Mouse (Mus musculus) midbrain, embryonic 10.5 days (tissue): ENCODE measurements at regions not wholly inside any gene's neighbourhood (a gene's known extent, or its start where the extent isn't known, plus 50 kb on each side); places are given as distances from the start of the nearest gene placed in this dataset.

Source experiments
- DNase-seq: peaks from one replicate; pipeline ENCODE4 v3.0.0-alpha.2; 2017; ENCODE audit warnings: low spot score
- H3K27ac ChIP-seq: fragments of 300-500 bp; sonication (generic); replicated peaks from 2 replicates; pipeline ENCODE4 v1.5.1; 2016; ENCODE audit warnings: mild to moderate bottlenecking
- H3K27me3 ChIP-seq: fragments of 300-500 bp; sonication (generic); 2 replicates; pipeline ENCODE4 v1.6.1; 2016; ENCODE audit warnings: low read depth, mild to moderate bottlenecking; ENCODE audit not compliant: poor library complexity, severe bottlenecking
- H3K36me3 ChIP-seq: fragments of 300-500 bp; sonication (generic); 2 replicates; pipeline ENCODE4 v1.6.1; 2016; ENCODE audit warnings: mild to moderate bottlenecking, moderate library complexity
- H3K4me1 ChIP-seq: fragments of 300-500 bp; sonication (generic); 2 replicates; pipeline ENCODE4 v1.6.1; 2016
- H3K4me3 ChIP-seq: fragments of 300-500 bp; sonication (generic); 2 replicates; pipeline ENCODE4 v1.5.1; 2016; ENCODE audit warnings: mild to moderate bottlenecking, moderate library complexity
- H3K9me3 ChIP-seq: fragments of 300-500 bp; sonication (generic); replicated peaks from 2 replicates; pipeline ENCODE4 v1.6.1; 2016; ENCODE audit warnings: mild to moderate bottlenecking
- WGBS: fragments of 180-500 bp; shearing (Covaris S2); methylation state at CpG from one replicate; pipeline ENCODE4 v1.1.7; 2016; 5-methylcytosine and 5-hydroxymethylcytosine counted together

DNA sequence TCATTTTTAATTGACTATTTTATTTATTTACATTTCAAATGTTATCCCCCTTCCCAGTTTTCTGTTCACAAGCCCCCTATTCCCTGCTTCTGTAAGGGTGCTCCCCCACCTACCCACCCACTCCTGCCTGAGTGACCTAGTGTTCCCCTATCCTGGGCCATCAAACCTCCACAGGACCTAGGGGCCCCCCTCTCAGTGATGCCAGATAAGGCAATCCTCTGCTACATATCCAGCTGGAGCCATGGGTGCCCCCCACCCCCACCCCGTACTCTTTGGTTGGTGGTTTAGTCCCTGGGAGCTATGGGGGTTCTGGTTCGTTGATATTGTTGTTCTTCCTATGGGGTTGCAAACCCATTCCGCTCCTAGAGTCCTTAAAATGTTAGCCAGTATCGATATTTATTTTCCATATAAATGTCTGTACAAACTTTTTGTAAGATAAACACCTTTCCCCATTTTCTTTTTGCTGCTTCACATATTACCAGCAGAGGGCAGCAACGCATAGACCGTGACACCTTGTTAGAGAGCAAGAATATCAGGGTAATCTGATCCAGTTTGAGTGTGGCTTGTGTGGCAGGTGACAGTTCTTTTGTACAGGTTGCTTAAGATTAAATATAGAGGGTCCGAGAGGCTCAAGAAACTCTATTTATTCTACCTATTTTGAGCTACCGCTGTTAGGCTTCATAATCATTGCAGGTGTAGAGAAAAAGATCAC lies 177.2 kb upstream of the Scn7a start:
- H3K27ac ChIP-seq = no peak overlapping the region
- H3K4me3 ChIP-seq = no peak overlapping the region
- H3K4me1 ChIP-seq = no peaks in the 10 kb centered on the region
- no peaks in the 10 kb centered on the region for H3K36me3 ChIP-seq
- WGBS = 34% methylated on average over 8 of the region's 8 CpGs
- H3K9me3 ChIP-seq = no peaks in the 10 kb centered on the region
- peak; percentile 30 for DNase-seq
- H3K27me3 ChIP-seq = no peaks in the 10 kb centered on the region

DNA sequence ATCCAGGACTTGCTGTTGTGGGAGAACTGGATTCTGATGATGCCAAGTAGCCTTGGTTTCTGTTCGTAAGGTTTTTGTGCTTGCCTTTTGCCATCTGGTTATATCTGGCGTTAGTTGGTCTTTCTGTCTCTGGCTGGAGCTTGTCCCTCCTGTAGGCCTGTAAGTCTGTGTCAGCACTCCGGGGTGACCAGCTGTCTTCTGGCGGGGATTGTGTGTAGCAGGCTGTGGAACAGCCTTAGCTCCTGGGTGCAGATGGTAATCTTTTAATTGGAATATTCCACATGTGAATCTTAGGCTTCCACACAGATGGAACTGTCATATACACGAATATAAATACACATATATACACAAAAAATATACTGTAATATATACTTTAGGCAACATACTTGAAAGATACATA lies 156.5 kb upstream of the Scn7a start:
- no peak for DNase-seq
- H3K27me3 ChIP-seq = no peaks in the 10 kb centered on the region
- 78% methylated on average over 5 of the region's 5 CpGs for WGBS
- H3K27ac ChIP-seq = no peak overlapping the region
- no peaks in the 10 kb centered on the region for H3K4me1 ChIP-seq
- no peak overlapping the region for H3K4me3 ChIP-seq
- H3K36me3 ChIP-seq = no peaks in the 10 kb centered on the region
- no peaks in the 10 kb centered on the region for H3K9me3 ChIP-seq

- no peak for DNase-seq
- Histone ChIP-seq H3K4me3 (no peak overlapping the region), H3K36me3 (no peaks in the 10 kb centered on the region), H3K27me3 (no peaks in the 10 kb centered on the region), H3K27ac (no peak overlapping the region), H3K9me3 (no peaks in the 10 kb centered on the region), H3K4me1 (no peaks in the 10 kb centered on the region)
- WGBS = 80% methylated on average over 1 of the region's 1 CpGs
Measured at GRCm38 (mm10) chr2:66898032-66898431, 113.3 kb upstream of the Scn7a start.

- Histone ChIP-seq H3K36me3 (no peaks in the 10 kb centered on the region), H3K27me3 (no peaks in the 10 kb centered on the region), H3K4me1 (no peaks in the 10 kb centered on the region), H3K27ac (no peak overlapping the region), H3K9me3 (no peaks in the 10 kb centered on the region), H3K4me3 (no peak overlapping the region)
- no peak for DNase-seq
- 84% methylated on average over 2 of the region's 2 CpGs for WGBS
Measured at GRCm38 (mm10) chr2:66867457-66868216, 82.9 kb upstream of the Scn7a start.
